Mouse (Mus musculus) kidney, embryonic 14.5 days (tissue): Measurements from ENCODE around the gene Wnt10b. TPM values are rescaled to one million over a fixed set of nuclear protein-coding genes. Genes with fewer than 3 reads are reported as not detected.

Experiments used
- ATAC-seq: fragments of 200-750 bp; cut with Nextera tagmentation; 2 replicates; pipeline ENCODE4 v1.8.0; 2017; ENCODE audit warnings: moderate number of reproducible peaks, mild to moderate bottlenecking, moderate TSS enrichment, moderate library complexity; ENCODE audit not compliant: low FRiP score, low TSS enrichment
- H3K27ac ChIP-seq: fragments of 300-500 bp; sonication (generic); 2 replicates; pipeline ENCODE4 v1.5.1; 2014; ENCODE audit warnings: low read depth, mild to moderate bottlenecking, low read length, moderate library complexity, mixed read lengths
- H3K27me3 ChIP-seq: fragments of 300-500 bp; sonication (generic); 2 replicates; pipeline ENCODE4 v1.6.1; 2014; ENCODE audit warnings: mild to moderate bottlenecking, low read length; ENCODE audit not compliant: control insufficient read depth, insufficient read depth
- H3K36me3 ChIP-seq: fragments of 300-500 bp; sonication (generic); 2 replicates; pipeline ENCODE4 v1.6.1; 2014; ENCODE audit warnings: low read length, mixed read lengths; ENCODE audit not compliant: control insufficient read depth, insufficient read depth
- H3K4me1 ChIP-seq: fragments of 300-500 bp; sonication (generic); 2 replicates; pipeline ENCODE4 v1.6.1; 2014; ENCODE audit warnings: low read length, mixed read lengths; ENCODE audit not compliant: control insufficient read depth, insufficient read depth
- H3K4me2 ChIP-seq: fragments of 300-500 bp; sonication (generic); replicated peaks from 2 replicates; pipeline ENCODE4 v1.6.1; 2014; ENCODE audit warnings: low read depth, mild to moderate bottlenecking, low read length
- H3K4me3 ChIP-seq: fragments of 300-500 bp; sonication (generic); 2 replicates; pipeline ENCODE4 v1.5.1; 2014; ENCODE audit warnings: mild to moderate bottlenecking, low read length
- H3K9ac ChIP-seq: fragments of 300-500 bp; sonication (generic); 2 replicates; pipeline ENCODE4 v1.6.1; 2014; ENCODE audit warnings: low read depth, mild to moderate bottlenecking, low read length, moderate library complexity
- H3K9me3 ChIP-seq: fragments of 300-500 bp; sonication (generic); 2 replicates; pipeline ENCODE4 v1.6.1; 2016; ENCODE audit warnings: low read length; ENCODE audit not compliant: control insufficient read depth
- WGBS: fragments of 180-500 bp; shearing (Covaris S2); extraction: QIAGEN DNeasy Blood & Tissue Kit; methylation state at CpG from one replicate; pipeline ENCODE4 v1.1.7; 2014; 5-methylcytosine and 5-hydroxymethylcytosine counted together
- polyA plus RNA-seq: library from polyadenylated mRNA; unstranded; fragments of >200 nt; fragmentation: Nextera tagmentation; extraction: Ambion mirVana; gene quantifications from 2 replicates; pipeline ENCODE4 v1.2.1, GENCODE M21; 2014

The Wnt10b gene
- polyA plus RNA-seq, 1 experiment from 2014 or later = not detected

GRCm38 (mm10) chr15:98778806-98779205 lies 856 bp upstream of the Wnt10b start:
- Histone ChIP-seq H3K36me3 (no peaks in the 10 kb centered on the region), H3K27ac (no peak overlapping the region), H3K27me3 (peaks cover 83% of the 10 kb centered on the region), H3K9me3 (no peaks in the 10 kb centered on the region), H3K4me3 (no peak overlapping the region), H3K4me1 (peaks cover 24% of the 10 kb centered on the region), H3K9ac (no peak overlapping the region), H3K4me2 (no peak overlapping the region)
- 5% methylated on average over 10 of the region's 11 CpGs for WGBS
- no peak for ATAC-seq

DNA sequence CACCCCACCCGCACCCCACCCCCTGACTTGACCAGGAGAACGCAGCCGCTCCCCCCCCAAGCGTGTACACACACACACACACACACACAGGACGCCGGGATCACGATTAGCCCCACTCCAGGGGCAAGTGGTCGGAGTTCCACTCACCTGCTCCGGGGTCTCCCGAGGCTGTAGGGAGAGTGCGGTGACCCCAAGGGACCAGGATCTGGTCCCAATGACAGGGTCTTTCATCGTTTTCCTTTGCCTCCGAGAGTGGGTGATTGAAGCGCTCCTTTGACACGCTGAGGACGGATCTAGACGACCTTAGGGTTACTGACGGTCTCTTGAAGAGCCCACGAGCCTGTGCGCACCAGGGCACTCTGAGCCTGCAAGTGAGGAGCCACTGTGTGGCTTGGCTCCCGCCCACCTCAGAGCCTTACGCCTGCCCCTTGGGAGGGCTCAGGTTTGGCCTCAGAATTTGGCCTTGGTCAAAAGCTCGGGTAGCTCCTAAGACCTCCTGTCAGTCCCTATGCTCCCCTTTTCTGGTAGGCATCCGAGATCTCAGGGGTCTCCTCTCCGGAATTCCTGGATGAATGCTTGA lies 331 bp upstream of the Wnt10b start:
- under 1% methylated on average over 25 of the region's 25 CpGs for WGBS
- Histone ChIP-seq H3K27me3 (peaks cover 88% of the 10 kb centered on the region), H3K4me2 (peak overlapping the region; percentile 25; the same call in 1 of the 2 replicates), H3K9ac (no peak overlapping the region), H3K4me3 (peak overlapping the region; percentile 22), H3K4me1 (peaks cover 24% of the 10 kb centered on the region), H3K9me3 (no peaks in the 10 kb centered on the region), H3K27ac (no peak overlapping the region), H3K36me3 (no peaks in the 10 kb centered on the region)
- ATAC-seq = no peak

DNA sequence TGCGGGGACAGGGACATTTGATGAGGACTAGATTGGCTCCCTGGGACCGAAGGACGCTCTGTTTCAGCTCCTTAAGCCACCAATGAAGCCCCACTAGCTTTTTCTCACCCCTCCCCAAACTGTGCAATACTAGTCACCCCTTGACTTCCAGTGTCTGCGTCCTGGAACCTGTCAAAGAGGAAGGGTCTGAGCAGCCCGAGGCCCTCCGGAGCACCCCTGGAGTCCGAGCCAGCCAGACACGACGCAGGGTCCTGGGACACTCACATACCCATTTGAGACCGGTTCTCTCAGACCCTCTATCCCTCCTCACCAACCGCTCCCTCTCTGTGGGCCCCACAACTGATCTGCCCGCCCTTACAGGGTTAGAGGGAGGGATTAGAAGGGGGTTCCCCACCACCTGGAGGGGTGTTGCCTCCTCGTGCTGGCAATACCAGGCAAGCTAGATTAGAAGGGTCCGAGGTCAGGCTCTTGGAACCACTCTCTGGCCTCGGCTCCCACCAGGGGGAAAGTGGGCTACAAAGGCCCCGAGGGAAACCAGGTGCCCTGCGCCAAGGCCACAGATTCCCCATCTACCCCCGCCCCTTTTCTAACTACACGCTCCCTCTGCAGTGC lies 839 bp downstream of the Wnt10b start:
- Histone ChIP-seq H3K36me3 (no peaks in the 10 kb centered on the region), H3K9me3 (no peaks in the 10 kb centered on the region), H3K27me3 (peaks cover 98% of the 10 kb centered on the region), H3K4me1 (peaks cover 31% of the 10 kb centered on the region), H3K4me2 (peak overlapping the region; percentile 21; the same call in 1 of the 2 replicates), H3K4me3 (peak overlapping the region; percentile 24), H3K27ac (no peak overlapping the region), H3K9ac (no peak overlapping the region)
- WGBS = 2% methylated on average over 19 of the region's 19 CpGs
- no peak for ATAC-seq

DNA sequence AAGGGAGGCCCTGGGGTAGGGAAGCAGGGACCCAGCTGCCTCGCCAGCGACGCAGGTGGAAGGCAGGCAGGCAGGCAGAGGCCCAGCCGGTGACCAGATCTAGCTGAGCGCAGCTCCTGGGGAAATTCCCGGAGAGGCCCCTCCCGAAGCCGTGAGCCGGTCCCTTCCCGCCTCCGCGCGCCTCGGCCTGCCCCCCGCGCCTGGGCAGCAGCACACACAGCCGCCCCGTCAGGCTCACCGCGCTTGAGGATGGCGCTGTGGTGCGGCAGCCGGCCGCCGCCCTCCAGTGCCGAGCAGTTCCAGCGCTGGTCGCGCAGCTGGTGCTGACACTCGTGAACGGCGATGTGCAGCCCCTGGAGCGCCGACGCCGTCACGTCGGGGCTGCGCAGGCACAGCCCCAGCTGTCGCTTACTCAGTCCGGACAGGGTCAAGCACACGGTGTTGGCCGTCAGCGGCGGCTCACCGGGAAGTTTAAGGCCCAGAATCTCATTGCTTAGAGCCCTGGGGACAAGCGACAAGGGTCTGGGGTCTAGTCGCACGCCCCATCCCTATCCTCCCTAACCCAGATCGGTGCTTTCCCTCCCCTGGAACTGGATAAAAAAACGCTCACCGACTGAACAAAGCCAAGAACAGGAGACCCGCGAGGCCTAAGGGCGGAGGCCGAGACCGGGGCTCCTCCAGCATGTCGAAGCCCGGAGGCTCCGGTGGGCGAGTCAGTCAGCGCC lies 1.5 kb downstream of the Wnt10b start:
- H3K9me3 ChIP-seq = no peaks in the 10 kb centered on the region
- WGBS = 1% methylated on average over 60 of the region's 62 CpGs
- peak overlapping the region; percentile 21 for H3K4me2 ChIP-seq
- H3K4me3 ChIP-seq = peak overlapping the region; percentile 24
- peaks cover 33% of the 10 kb centered on the region for H3K4me1 ChIP-seq
- H3K36me3 ChIP-seq = no peaks in the 10 kb centered on the region
- H3K27me3 ChIP-seq = peaks cover 98% of the 10 kb centered on the region
- ATAC-seq = peak; percentile 44
- H3K27ac ChIP-seq = no peak overlapping the region
- peak overlapping the region; percentile 40 for H3K9ac ChIP-seq

GRCm38 (mm10) chr15:98775533-98775932 lies 2.4 kb downstream of the Wnt10b start:
- peaks cover 96% of the 10 kb centered on the region for H3K27me3 ChIP-seq
- 2% methylated on average over 5 of the region's 5 CpGs for WGBS
- H3K36me3 ChIP-seq = no peaks in the 10 kb centered on the region
- H3K27ac ChIP-seq = no peak overlapping the region
- no peaks in the 10 kb centered on the region for H3K9me3 ChIP-seq
- H3K4me2 ChIP-seq = no peak overlapping the region
- no peak overlapping the region for H3K4me3 ChIP-seq
- no peak overlapping the region for H3K9ac ChIP-seq
- H3K4me1 ChIP-seq = peaks cover 32% of the 10 kb centered on the region
- ATAC-seq = no peak

DNA sequence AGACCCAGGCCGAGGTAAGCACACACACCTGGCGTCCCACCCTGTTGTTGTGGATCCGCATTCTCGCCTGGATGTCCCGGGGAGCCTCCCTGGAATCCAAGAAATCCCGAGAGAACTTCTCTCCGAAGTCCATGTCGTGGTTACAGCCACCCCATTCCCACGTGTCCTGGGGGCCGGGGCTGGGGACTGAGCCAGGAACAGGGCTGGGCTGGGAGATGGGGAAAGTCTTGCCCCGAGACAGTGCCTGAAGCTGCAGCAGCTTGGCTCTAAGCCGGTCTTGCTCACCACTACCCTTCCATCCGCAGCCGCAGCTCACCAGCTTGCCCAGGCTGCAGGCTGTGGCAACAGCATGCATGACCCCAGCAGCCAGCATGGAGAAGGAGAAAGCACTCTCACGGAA lies 3.9 kb downstream of the Wnt10b start:
- H3K4me2 ChIP-seq = no peak overlapping the region

DNA sequence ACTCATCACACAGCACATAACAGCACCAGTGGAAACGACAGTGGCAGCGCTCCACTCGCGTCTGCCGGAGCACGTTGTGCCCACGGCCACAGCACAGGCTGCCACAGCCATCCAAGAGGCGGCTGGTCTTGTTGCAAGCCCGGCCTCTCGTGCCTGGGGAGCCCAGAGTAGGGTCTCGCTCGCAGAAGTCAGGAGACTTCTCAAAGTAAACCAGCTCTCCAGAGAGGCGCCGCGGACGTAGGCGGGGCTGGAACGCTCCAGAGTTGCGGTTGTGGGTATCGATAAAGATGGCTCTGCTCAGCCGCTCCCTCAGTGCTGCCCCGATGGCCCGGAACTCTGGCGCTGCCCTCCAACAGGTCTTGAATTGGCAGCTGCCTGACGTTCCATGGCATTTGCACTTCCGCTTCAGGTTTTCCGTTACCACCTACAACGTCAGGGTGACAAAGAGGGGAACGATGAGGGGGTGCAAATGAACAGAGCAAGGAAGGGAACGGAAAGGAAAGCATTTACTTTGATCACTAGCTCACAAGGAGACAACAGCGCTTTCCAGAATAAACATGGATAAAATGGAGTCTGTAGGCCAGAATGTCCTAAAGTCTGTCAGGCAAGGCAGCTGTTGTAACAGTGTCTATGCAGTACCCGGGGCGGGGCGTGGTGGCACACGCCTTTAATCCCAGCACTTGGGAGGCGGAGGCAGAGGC lies 5.3 kb downstream of the Wnt10b start:
- peaks cover 23% of the 10 kb centered on the region for H3K4me1 ChIP-seq
- no peaks in the 10 kb centered on the region for H3K9me3 ChIP-seq
- H3K27me3 ChIP-seq = peaks cover 74% of the 10 kb centered on the region
- no peak overlapping the region; the same call in 1 of the 2 replicates for H3K9ac ChIP-seq
- no peaks in the 10 kb centered on the region for H3K36me3 ChIP-seq
- no peak for ATAC-seq
- peak overlapping the region; percentile 36 for H3K4me3 ChIP-seq
- H3K27ac ChIP-seq = no peak overlapping the region
- 2% methylated on average over 35 of the region's 36 CpGs for WGBS
- peak overlapping the region; percentile 50 for H3K4me2 ChIP-seq

More for the DNA sequence above, 3.9 kb downstream of the Wnt10b start:
- no peaks in the 10 kb centered on the region for H3K36me3 ChIP-seq
- no peaks in the 10 kb centered on the region for H3K9me3 ChIP-seq
- no peak overlapping the region for H3K27ac ChIP-seq
- 7% methylated on average over 15 of the region's 15 CpGs for WGBS
- H3K27me3 ChIP-seq = peaks cover 84% of the 10 kb centered on the region
- H3K9ac ChIP-seq = no peak overlapping the region
- no peak for ATAC-seq
- H3K4me1 ChIP-seq = peaks cover 29% of the 10 kb centered on the region
- H3K4me3 ChIP-seq = no peak overlapping the region

GRCm38 (mm10) chr15:98771813-98772425 lies 6.0 kb downstream of the Wnt10b start:
- ATAC-seq = no peak
- 3% methylated on average over 12 of the region's 12 CpGs for WGBS
- no peak overlapping the region; the same call in 1 of the 2 replicates for H3K9ac ChIP-seq
- H3K36me3 ChIP-seq = no peaks in the 10 kb centered on the region
- H3K27ac ChIP-seq = no peak overlapping the region
- peak overlapping the region; percentile 36 for H3K4me3 ChIP-seq
- H3K9me3 ChIP-seq = no peaks in the 10 kb centered on the region
- H3K4me2 ChIP-seq = peak overlapping the region; percentile 50
- peaks cover 67% of the 10 kb centered on the region for H3K27me3 ChIP-seq
- peaks cover 19% of the 10 kb centered on the region for H3K4me1 ChIP-seq
